Mouse (Mus musculus): Measurements from ENCODE around the gene Fcor.

Gene Fcor

DNA sequence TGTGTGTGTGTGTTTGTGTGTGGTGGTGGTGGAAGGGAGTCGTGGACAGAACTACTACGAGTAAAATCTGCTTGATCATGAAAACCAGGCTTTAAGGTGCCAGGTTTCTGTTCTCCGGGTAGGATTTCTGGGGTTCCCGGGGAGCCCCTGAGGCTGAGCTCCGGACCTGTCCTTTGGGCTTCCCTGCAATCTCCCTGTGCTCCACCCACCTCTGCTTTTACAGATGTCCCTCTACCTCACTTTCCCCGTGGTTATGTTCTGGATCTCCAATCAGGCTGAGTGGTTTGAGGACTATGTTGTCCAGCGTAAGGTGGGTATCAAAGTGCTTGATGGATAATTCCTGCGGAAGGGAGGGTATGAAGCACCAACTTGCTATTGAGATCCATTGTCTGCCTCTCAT, 50.0 kb downstream of the Fcor start:
- DNase-seq (ENCODE audit: low read depth, low spot score), result no peak

DNA sequence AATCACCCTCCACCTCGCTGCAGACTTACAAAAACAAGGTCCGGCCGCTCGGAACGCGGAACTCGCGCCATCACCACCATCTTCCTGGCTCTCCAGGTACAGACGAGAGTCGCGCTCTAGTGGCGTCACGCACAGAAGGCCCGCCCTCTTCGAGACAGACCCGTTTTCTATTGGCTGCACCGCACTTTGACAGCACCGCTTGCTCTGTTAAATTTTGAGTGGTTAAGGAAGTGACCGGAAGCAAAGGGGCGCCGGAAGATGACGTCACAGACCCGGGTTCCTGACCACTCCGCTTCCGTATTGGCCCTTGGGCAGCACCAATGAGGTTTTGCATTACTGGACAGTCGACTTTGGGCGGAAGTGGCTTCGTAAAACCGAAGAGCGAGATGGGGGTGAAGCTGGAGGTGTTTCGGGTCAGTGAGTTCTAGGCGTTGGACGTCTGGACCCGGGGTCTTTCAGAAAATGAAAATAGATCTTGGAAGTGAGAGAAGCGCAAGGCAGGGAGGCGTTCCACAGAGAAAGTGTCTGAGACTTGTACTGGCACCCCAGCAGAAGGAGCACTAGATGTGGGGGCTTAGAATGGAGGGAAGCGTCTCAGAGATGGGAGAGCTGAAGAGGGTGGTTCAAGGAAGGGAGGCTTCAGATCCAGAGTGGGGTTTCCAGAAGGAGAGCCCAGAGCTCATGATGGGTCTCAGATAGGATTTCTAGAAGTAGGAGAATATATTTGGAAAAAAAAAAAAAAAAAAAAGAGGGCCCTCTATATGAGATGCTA, 50.8 kb downstream of the Fcor start, which contains the start of the genes Xab2 and Pet100:
Gene Xab2 (minus strand): TSS at position 118 of the 772 bp plus-strand sequence.
Gene Pet100 (plus strand): TSS at position 350 of the 772 bp plus-strand sequence.
- DNase-seq (ENCODE audit: low read depth, low spot score), result peak; percentile 99

Measured in brain, embryonic 18.5 days (tissue).